Mouse (Mus musculus) forebrain, postnatal 0 days (tissue): ENCODE data around the gene Ugt1a5. TPM values are rescaled to one million over a fixed set of nuclear protein-coding genes. Genes with fewer than 3 reads are reported as not detected.
"Not testable (repeated sequence)": the region's sequence is repeated elsewhere in the genome, so short reads cannot be mapped to it uniquely, and the experiment has no call there.

Experiments used
- ATAC-seq: fragments of 200-750 bp; cut with Nextera tagmentation; 2 replicates; pipeline ENCODE4 v1.8.0; 2017; ENCODE audit warnings: mild to moderate bottlenecking, moderate library complexity
- DNase-seq: peaks from one replicate; pipeline ENCODE4 v3.0.0-alpha.2; 2015
- H3K27ac ChIP-seq: fragments of 300-500 bp; sonication (generic); 2 replicates; pipeline ENCODE4 v1.5.1; 2014; ENCODE audit warnings: low read depth, mild to moderate bottlenecking, antibody characterized with exemption, low read length, moderate library complexity, mixed read lengths
- H3K27me3 ChIP-seq: fragments of 300-500 bp; sonication (generic); 2 replicates; pipeline ENCODE4 v1.6.1; 2014; ENCODE audit warnings: mild to moderate bottlenecking, low read length, mixed read lengths; ENCODE audit not compliant: insufficient read depth
- H3K36me3 ChIP-seq: fragments of 300-500 bp; sonication (generic); 2 replicates; pipeline ENCODE4 v1.6.1; 2014; ENCODE audit warnings: mild to moderate bottlenecking, moderate library complexity; ENCODE audit not compliant: insufficient read depth
- H3K4me1 ChIP-seq: fragments of 300-500 bp; sonication (generic); 2 replicates; pipeline ENCODE4 v1.6.1; 2014; ENCODE audit warnings: antibody characterized with exemption; ENCODE audit not compliant: insufficient read depth
- H3K4me2 ChIP-seq: fragments of 300-500 bp; sonication (generic); 2 replicates; pipeline ENCODE4 v1.6.1; 2014; ENCODE audit warnings: low read depth, mild to moderate bottlenecking, moderate library complexity
- H3K4me3 ChIP-seq: fragments of 300-500 bp; sonication (generic); 2 replicates; pipeline ENCODE4 v1.5.1; 2014; ENCODE audit warnings: low read depth, low read length, mixed read lengths
- H3K9ac ChIP-seq: fragments of 300-500 bp; sonication (generic); 2 replicates; pipeline ENCODE4 v1.6.1; 2014; ENCODE audit warnings: mild to moderate bottlenecking
- H3K9me3 ChIP-seq: fragments of 300-500 bp; sonication (generic); 2 replicates; pipeline ENCODE4 v1.6.1; 2016; ENCODE audit warnings: low read length
- CTCF ChIP-seq: sonication (generic); IDR thresholded peaks from 2 replicates; pipeline ENCODE4 v1.5.1; 2016; ENCODE audit warnings: antibody characterized with exemption, control low read depth, low read depth
- WGBS: fragments of 180-500 bp; shearing (Covaris S2); extraction: QIAGEN DNeasy Blood & Tissue Kit; methylation state at CpG from one replicate; pipeline ENCODE4 v1.1.7; 2014; 5-methylcytosine and 5-hydroxymethylcytosine counted together
- polyA plus RNA-seq: library from polyadenylated mRNA; unstranded; fragments of >200 nt; fragmentation: Nextera tagmentation; extraction: Ambion mirVana; gene quantifications from 2 replicates; pipeline ENCODE4 v1.2.1, GENCODE M21; 2015
- total RNA-seq: library from RNA; depleted of rRNA; stranded (reverse); fragments of >200 nt; gene quantifications from 2 replicates; pipeline ENCODE4 v1.2.3, GENCODE M21; 2014; rRNA removed

The Ugt1a5 gene
- not detected in 2 replicates for total RNA-seq
- polyA plus RNA-seq, result not detected in 2 replicates

DNA sequence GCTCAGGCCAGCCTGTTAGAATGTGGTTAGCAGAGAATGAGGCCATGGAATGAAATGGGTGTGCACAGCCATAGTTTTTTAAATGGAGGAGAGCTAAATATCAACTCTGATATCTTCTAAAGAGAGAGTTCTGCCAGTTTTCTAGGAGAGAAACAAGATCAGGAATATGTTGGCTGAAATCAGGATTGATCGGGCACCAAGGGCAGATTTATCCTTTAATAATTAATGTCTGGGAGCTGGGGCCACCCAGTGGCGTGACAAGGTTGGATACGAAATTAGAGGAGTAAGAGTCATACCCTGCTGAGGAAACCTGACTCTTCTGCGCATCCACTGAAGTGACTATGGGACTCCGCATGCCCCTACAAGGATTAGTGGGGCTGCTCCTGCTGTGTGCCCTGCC, at the start of gene Ugt1a5:
TSS of gene Ugt1a5 (plus strand) at position 302 of the 400 bp plus-strand sequence.
- 82% methylated on average over 5 of the region's 5 CpGs for WGBS
- Histone ChIP-seq H3K4me3 (no peak within 1 kb of the TSS), H3K36me3 (no peaks in the 10 kb centered on the region), H3K9ac (no peak within 1 kb of the TSS), H3K27me3 (no peaks in the 10 kb centered on the region), H3K4me2 (no peak within 1 kb of the TSS), H3K9me3 (no peaks in the 10 kb centered on the region), H3K27ac (no peak within 1 kb of the TSS), H3K4me1 (no peaks in the 10 kb centered on the region)
- ATAC-seq (no peak), DNase-seq (no peak)
- TF ChIP-seq CTCF, result no peak

DNA sequence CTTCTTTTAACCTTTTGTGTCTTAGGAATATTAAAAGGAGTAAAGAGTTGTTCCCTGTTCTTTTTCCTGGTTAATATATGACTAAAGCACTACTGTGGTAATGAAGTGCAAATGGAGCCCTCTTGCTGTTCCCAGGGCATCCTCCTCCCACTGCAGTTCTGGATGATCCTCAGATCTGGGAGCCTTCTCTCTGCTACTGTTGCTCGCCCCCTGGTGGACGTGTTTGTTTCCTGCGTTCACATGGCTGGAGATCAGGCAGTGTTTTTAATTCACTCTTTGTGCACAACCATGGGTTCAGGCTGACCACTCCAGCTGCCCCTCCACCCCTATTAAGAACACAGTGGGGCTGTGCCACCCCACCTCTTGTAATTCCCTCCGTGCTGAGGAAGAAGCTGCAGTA, 45.3 kb upstream of the Ugt1a5 start:
- not testable (repeated sequence) for H3K27me3 ChIP-seq, H3K9me3 ChIP-seq, ATAC-seq, H3K4me1 ChIP-seq, H3K27ac ChIP-seq, H3K9ac ChIP-seq, H3K36me3 ChIP-seq, H3K4me3 ChIP-seq, H3K4me2 ChIP-seq, DNase-seq
- 20% methylated on average over 4 of the region's 4 CpGs for WGBS
- TF ChIP-seq CTCF, result peak; percentile 14; the same call in 1 of the 2 replicates

DNA sequence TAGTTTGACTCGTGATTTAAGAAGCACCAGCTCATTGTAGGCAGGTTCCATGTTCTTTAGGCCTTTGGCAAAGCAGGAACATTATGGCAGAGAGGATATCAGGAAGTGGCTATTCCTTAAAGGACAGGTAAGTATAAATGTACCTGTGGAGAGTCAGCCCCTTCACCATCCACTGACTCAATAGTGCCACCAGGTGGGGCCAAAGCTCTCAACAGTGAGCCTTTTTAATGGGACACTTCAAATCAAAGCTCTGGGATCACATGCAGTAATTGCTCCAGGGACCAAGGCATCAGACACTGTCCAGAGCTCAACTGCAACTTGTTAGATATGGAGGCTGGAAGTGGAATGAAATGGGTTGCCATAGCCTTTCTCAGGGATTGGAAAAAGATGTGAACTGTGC, 44.3 kb upstream of the Ugt1a5 start:
- not testable (repeated sequence) for H3K36me3 ChIP-seq, H3K4me2 ChIP-seq, H3K9ac ChIP-seq, H3K4me3 ChIP-seq, H3K4me1 ChIP-seq, DNase-seq, ATAC-seq, H3K9me3 ChIP-seq, H3K27ac ChIP-seq, H3K27me3 ChIP-seq
- TF ChIP-seq CTCF, result peak; percentile 23; the same call in 1 of the 2 replicates
- no CpG with 5 or more reads among the region's 1 CpGs for WGBS

DNA sequence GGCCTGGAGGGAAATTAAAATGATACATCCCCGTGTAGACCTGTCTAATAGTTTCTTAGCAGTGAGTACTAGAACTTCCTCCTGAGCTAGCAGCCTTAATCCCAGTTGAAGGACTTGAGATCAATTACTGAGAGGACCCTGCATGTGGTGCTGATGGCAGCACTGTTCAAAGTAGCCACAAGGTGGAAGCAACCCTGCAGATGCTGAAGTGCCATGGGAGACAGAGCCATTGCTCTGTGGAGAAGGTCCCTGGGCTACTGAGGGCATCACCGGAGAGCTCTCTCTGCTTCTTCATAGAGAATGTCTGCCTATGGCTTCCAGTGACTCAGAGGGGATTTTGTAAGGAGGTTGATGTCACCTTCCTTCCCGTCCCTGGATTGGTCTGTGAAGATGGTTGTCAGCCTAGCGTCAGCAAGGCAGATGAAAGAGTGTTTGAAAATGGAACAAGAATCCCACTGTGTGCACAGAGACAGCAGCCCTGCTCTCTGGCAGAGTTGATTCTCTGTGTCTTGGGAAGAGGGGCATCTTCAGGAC, 39.9 kb upstream of the Ugt1a5 start:
- not testable (repeated sequence) for H3K9ac ChIP-seq, H3K9me3 ChIP-seq, H3K4me2 ChIP-seq, H3K4me1 ChIP-seq, H3K27ac ChIP-seq, ATAC-seq, DNase-seq, H3K27me3 ChIP-seq, H3K4me3 ChIP-seq, H3K36me3 ChIP-seq
- 74% methylated on average over 4 of the region's 4 CpGs for WGBS
- peak; percentile 32 for TF ChIP-seq CTCF

DNA sequence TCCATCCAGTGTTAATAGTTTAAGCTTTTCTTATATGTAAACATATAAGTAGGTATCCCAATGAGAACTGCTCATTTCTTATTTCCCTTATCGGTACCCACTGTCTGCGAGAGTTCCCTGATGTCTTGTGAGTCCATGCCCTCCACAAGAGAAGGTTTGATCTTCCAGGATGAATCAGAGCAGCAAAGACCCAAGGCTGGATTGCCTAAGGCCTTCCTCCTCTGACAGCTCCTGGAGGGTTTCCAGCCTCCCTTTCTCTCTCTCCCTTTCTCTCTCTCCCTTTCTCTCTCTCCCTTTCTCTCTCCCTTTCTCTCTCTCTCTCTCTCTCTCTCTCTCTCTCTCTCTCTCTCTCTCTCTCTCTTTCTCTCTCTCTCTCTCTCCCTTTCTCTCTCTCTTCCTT, 36.7 kb upstream of the Ugt1a5 start:
- H3K27ac ChIP-seq, H3K4me2 ChIP-seq, H3K4me1 ChIP-seq, H3K9ac ChIP-seq, H3K36me3 ChIP-seq, H3K4me3 ChIP-seq, H3K27me3 ChIP-seq, H3K9me3 ChIP-seq, DNase-seq, ATAC-seq: not testable (repeated sequence)
- 96% methylated on average over 2 of the region's 2 CpGs for WGBS

DNA sequence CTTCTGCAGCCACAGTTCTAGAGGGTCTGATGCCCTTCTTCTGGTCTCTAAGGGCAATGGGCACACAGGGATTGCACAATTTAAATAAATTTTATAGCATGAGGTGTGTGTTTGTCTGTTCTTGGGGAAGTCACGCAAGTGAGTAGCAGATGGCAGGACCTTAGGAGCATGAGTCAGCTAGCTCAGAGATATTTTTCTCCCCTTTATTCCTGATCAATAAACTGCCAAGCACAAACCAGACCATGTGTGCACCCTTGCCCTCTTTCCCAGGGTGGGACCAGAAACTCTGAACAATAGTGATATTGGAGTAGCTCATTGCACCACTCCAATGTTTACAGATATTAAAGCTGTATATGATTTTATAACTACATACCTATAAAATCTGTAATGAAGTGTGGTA, 35.6 kb upstream of the Ugt1a5 start:
- H3K4me2 ChIP-seq, DNase-seq, H3K27me3 ChIP-seq, H3K36me3 ChIP-seq, H3K4me3 ChIP-seq, H3K9me3 ChIP-seq, ATAC-seq, H3K27ac ChIP-seq, H3K9ac ChIP-seq, H3K4me1 ChIP-seq: not testable (repeated sequence)
- 94% methylated on average over 1 of the region's 1 CpGs for WGBS

DNA sequence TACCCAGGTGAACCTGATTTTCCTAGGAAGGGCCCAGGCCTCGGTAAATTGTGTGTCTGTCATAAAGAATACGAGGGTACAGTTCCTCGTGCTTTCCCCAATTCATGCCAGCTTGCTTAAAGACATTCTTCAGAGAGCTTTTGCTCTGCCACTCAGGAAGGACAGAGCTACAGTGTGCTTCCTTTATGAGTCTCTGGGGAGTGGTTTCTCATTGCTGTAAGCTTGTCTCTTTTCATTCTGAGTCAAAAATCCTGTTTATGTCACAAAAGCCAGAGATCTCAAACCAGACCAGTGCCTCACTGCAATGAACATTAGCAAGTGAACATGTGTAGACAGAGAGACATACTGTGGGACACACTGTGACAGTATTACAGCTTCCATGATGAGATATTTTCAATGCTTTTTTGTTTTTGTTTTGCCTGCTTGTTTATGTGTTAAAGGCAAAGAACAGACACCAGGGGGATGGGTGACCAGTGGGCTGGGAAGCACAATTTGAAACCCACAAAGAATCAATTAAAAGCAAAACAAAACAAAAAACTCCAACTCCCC, 31.8 kb upstream of the Ugt1a5 start:
- no peak overlapping the region for H3K4me3 ChIP-seq
- no peak overlapping the region for H3K4me2 ChIP-seq
- H3K27me3 ChIP-seq, result no peaks in the 10 kb centered on the region
- no peak overlapping the region for H3K9ac ChIP-seq
- H3K27ac ChIP-seq, result peak overlapping the region; percentile 45; the same call in 1 of the 2 replicates
- WGBS, result 28% methylated on average over 3 of the region's 3 CpGs
- no peaks in the 10 kb centered on the region for H3K36me3 ChIP-seq
- ATAC-seq (peak; percentile 25), DNase-seq (no peak)
- no peaks in the 10 kb centered on the region for H3K4me1 ChIP-seq
- TF ChIP-seq CTCF, result no peak
- H3K9me3 ChIP-seq, result no peaks in the 10 kb centered on the region

DNA sequence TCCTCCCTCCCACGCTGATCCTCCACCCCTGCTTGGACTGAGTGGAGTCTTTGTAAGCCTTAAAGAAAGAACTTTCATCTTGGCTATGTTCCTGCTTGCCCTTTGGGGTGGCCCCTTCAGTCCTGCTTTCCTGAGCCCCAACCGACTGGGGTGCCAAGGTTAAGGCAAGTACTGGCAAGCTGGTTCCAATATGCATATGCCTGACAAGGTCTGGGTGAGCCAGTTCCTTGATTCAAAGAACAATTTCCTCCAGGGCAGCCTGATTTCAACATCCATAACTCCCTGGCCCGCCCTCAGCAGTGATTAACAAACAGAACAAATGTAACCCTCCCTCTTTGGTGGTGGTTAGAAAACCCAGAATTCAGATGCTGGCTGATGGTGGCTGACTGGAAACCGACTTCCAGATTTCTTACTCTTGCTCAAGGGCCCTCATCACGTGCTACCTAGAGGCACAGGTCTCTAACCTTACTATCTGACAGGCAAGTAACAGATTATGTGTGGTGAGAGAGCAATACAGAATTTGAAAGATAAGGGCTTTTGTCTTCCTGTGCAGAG, 31.3 kb upstream of the Ugt1a5 start, which contains the start of gene Ugt1a6a:
TSS of gene Ugt1a6a (plus strand) at position 353 of the 555 bp plus-strand sequence.
- H3K9ac ChIP-seq, H3K4me3 ChIP-seq, H3K36me3 ChIP-seq, H3K9me3 ChIP-seq, H3K4me2 ChIP-seq, H3K27me3 ChIP-seq, H3K4me1 ChIP-seq: not testable (repeated sequence)
- ATAC-seq (peak; percentile 85), DNase-seq (peak; percentile 47)
- 32% methylated on average over 5 of the region's 5 CpGs for whole genome bisulfite sequencing
- H3K27ac ChIP-seq, result peak within 1 kb of the TSS; percentile 45; the same call in 1 of the 2 replicates

DNA sequence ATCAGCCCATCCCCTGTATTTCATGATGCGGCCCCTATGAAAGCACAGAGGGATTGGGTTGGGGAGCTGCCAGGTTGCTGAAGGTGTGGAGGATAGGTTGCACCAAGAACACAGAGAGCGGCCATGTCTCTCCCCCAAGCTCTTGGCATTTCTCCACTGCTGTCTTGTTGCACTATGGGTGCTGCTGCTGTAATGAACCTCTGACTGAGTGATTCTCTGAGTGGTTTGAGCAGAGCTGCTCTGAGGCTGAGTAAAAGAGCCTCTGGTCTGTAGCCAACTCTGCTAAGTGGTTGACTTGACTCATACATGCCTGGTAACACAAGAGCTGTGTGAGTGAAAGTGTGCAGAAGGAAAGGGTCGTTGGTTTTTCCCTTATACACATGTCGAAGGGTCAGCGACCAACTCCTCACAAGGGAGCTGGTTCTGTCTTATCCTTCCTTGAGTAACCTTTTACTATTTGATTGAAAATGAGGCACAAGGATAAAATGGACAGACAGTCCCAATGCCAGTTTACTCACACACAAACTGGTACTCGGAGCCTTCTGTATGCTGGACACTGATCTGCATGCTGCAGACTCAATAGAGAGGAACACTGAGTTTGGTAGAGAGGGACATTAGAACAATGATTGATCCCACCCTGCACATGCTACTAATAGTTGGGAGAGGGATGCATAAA, 30.4 kb upstream of the Ugt1a5 start:
- not testable (repeated sequence) for H3K4me1 ChIP-seq, H3K27me3 ChIP-seq, H3K27ac ChIP-seq, H3K4me2 ChIP-seq, DNase-seq, H3K36me3 ChIP-seq, H3K9ac ChIP-seq, H3K4me3 ChIP-seq, H3K9me3 ChIP-seq
- ATAC-seq, result peak; percentile 36; the same call in 1 of the 2 replicates
- WGBS, result 74% methylated on average over 5 of the region's 6 CpGs
